Mouse (Mus musculus): Measurements from ENCODE around the gene Dnhd1. TPM values are rescaled to one million over a fixed set of nuclear protein-coding genes. Genes with fewer than 3 reads are reported as not detected.
A peak's percentile ranks its signal among the peaks of the same experiment; 100 is the strongest.
"Not testable (repeated sequence)": the region's sequence is repeated elsewhere in the genome, so short reads cannot be mapped to it uniquely, and the experiment has no call there.

The Dnhd1 gene
- polyA plus RNA-seq, 1 experiment from 2014 or later: 0.91 TPM

DNA sequence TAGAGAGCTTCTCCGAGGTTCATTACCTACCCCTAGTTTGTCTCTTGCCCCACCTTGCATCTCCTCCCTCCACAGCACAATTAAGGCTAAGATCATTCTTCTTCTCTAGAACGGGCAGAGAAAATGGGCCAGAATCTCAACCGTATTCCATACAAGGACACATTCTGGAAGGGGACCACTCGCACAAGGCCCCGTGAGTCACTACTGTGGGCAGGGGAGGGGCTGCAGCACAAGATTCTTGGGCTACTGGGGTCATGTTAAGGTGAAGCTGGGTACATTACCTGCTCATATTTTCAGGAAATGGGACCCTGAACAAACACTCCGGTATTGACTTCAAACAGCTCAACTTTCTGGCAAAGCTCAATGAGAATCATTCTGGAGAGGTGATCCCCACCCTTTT is 90.2 kb downstream of the Dnhd1 start:
- no peak for DNase-seq (ENCODE audit: low spot score)
- H3K27ac ChIP-seq: no peak overlapping the region

GRCm38 (mm10) chr7:105741978-105742377 is 91.4 kb downstream of the Dnhd1 start:
- no peak for TF ChIP-seq CTCF (IDR thresholded peaks at IDR 0.05; ENCODE audit: low read depth)
- Histone ChIP-seq H3K9me3 (replicated peaks; ENCODE audit: low read length) (no peaks in the 10 kb centered on the region), H3K4me3 (replicated peaks; ENCODE audit: low read depth, low read length) (no peak overlapping the region), H3K4me2 (ENCODE audit: low read length) (no peak overlapping the region), H3K9ac (ENCODE audit: low read depth, low read length) (no peak overlapping the region), H3K27me3 (ENCODE audit: insufficient read depth, low read length) (no peaks in the 10 kb centered on the region), H3K36me3 (ENCODE audit: insufficient read depth, low read length) (peaks cover 30% of the 10 kb centered on the region), H3K27ac (no peak overlapping the region), H3K4me1 (replicated peaks; ENCODE audit: insufficient read depth, low read length) (peaks cover 13% of the 10 kb centered on the region)
- 91% methylated on average over 9 of the region's 9 CpGs for WGBS
- ATAC-seq (replicated peaks; ENCODE audit: low FRiP score, low read depth): no peak
- DNase-seq (ENCODE audit: low spot score): no peak

More for the DNA sequence above, 90.2 kb downstream of the Dnhd1 start:
- 84% methylated on average over 6 of the region's 6 CpGs for WGBS
- H3K4me1 ChIP-seq (replicated peaks; ENCODE audit: insufficient read depth, low read length): peaks cover 13% of the 10 kb centered on the region
- no peak overlapping the region for H3K9ac ChIP-seq (ENCODE audit: low read depth, low read length)
- H3K9me3 ChIP-seq (replicated peaks; ENCODE audit: low read length): no peaks in the 10 kb centered on the region
- TF ChIP-seq CTCF (IDR thresholded peaks at IDR 0.05; ENCODE audit: low read depth): no peak
- ATAC-seq (replicated peaks; ENCODE audit: low FRiP score, low read depth): no peak
- peaks cover 24% of the 10 kb centered on the region for H3K36me3 ChIP-seq (ENCODE audit: insufficient read depth, low read length)
- H3K27me3 ChIP-seq (ENCODE audit: insufficient read depth, low read length): no peaks in the 10 kb centered on the region
- no peak overlapping the region for H3K4me2 ChIP-seq (ENCODE audit: low read length)
- H3K4me3 ChIP-seq (replicated peaks; ENCODE audit: low read depth, low read length): no peak overlapping the region

GRCm38 (mm10) chr7:105742539-105743215 is 92.0 kb downstream of the Dnhd1 start:
- WGBS: 77% methylated on average over 7 of the region's 7 CpGs
- ATAC-seq (replicated peaks; ENCODE audit: low FRiP score, low read depth); H3K27ac ChIP-seq; H3K27me3 ChIP-seq (ENCODE audit: insufficient read depth, low read length); H3K4me2 ChIP-seq (ENCODE audit: low read length); H3K9me3 ChIP-seq (replicated peaks; ENCODE audit: low read length); DNase-seq (ENCODE audit: low spot score); H3K4me3 ChIP-seq (replicated peaks; ENCODE audit: low read depth, low read length); H3K9ac ChIP-seq (ENCODE audit: low read depth, low read length): not testable (repeated sequence)
- H3K4me1 ChIP-seq (replicated peaks; ENCODE audit: insufficient read depth, low read length): peaks cover 10% of the 10 kb centered on the region
- peaks cover 30% of the 10 kb centered on the region for H3K36me3 ChIP-seq (ENCODE audit: insufficient read depth, low read length)

GRCm38 (mm10) chr7:105743246-105743925 is 92.8 kb downstream of the Dnhd1 start:
- 35% methylated on average over 20 of the region's 20 CpGs for WGBS
- Histone ChIP-seq H3K4me3 (replicated peaks; ENCODE audit: low read depth, low read length) (peak overlapping the region; percentile 83), H3K36me3 (ENCODE audit: insufficient read depth, low read length) (peaks cover 30% of the 10 kb centered on the region), H3K9ac (ENCODE audit: low read depth, low read length) (peak overlapping the region; percentile 90), H3K27ac (peak overlapping the region; percentile 87; the same call in 1 of the 2 replicates), H3K4me2 (ENCODE audit: low read length) (peak overlapping the region; percentile 94)
- ATAC-seq (replicated peaks; ENCODE audit: low FRiP score, low read depth): peak; percentile 33; the same call in 1 of the 2 replicates
- not testable (repeated sequence) for H3K9me3 ChIP-seq (replicated peaks; ENCODE audit: low read length); H3K27me3 ChIP-seq (ENCODE audit: insufficient read depth, low read length); DNase-seq (ENCODE audit: low spot score); H3K4me1 ChIP-seq (replicated peaks; ENCODE audit: insufficient read depth, low read length)

GRCm38 (mm10) chr7:105743926-105744590 is 93.4 kb downstream of the Dnhd1 start, which contains the start of gene Taf10:
TSS of gene Taf10 (minus strand) at chr7:105744361.
- Histone ChIP-seq H3K27me3 (ENCODE audit: insufficient read depth, low read length) (no peaks in the 10 kb centered on the region), H3K9me3 (replicated peaks; ENCODE audit: low read length) (no peaks in the 10 kb centered on the region), H3K4me2 (ENCODE audit: low read length) (peak within 1 kb of the TSS; percentile 94), H3K36me3 (ENCODE audit: insufficient read depth, low read length) (peaks cover 30% of the 10 kb centered on the region), H3K4me3 (replicated peaks; ENCODE audit: low read depth, low read length) (peak within 1 kb of the TSS; percentile 83), H3K27ac (peak within 1 kb of the TSS; percentile 87), H3K4me1 (replicated peaks; ENCODE audit: insufficient read depth, low read length) (no peaks in the 10 kb centered on the region; the same call in 1 of the 2 replicates), H3K9ac (ENCODE audit: low read depth, low read length) (peak within 1 kb of the TSS; percentile 90)
- DNase-seq (ENCODE audit: low spot score) (peak; percentile 96), ATAC-seq (replicated peaks; ENCODE audit: low FRiP score, low read depth) (peak; percentile 97)
- peak; percentile 52 for TF ChIP-seq CTCF (IDR thresholded peaks at IDR 0.05; ENCODE audit: low read depth)
- under 1% methylated on average over 64 of the region's 67 CpGs for WGBS

DNA sequence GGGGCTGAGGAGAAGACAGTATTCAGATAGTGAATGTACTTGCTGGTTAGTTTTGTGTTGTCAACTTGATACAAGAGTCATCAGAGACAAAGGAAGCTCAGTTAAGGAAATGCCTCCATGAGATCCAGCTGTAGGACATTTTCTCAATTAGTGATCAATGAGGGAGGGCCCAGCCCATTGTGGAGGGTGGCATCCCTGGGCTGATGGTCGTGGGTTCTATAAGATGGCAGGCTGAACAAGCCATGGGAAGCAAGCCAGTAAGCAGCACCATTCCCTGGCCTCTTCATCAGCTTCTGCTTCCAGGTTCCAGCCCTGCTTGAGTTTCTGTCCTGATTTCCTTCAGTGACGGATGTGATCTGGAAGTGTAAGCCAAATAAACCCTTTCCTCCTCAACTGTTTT is 97.1 kb downstream of the Dnhd1 start:
- H3K4me2 ChIP-seq (ENCODE audit: low read length): no peak overlapping the region
- no peak for ATAC-seq (replicated peaks; ENCODE audit: low FRiP score, low read depth)
- H3K4me1 ChIP-seq (replicated peaks; ENCODE audit: insufficient read depth, low read length): peaks cover 3% of the 10 kb centered on the region; the same call in 1 of the 2 replicates
- H3K9ac ChIP-seq (ENCODE audit: low read depth, low read length): no peak overlapping the region
- no peak overlapping the region for H3K27ac ChIP-seq
- no peak for DNase-seq (ENCODE audit: low spot score)
- TF ChIP-seq CTCF (IDR thresholded peaks at IDR 0.05; ENCODE audit: low read depth): no peak
- no peaks in the 10 kb centered on the region for H3K9me3 ChIP-seq (replicated peaks; ENCODE audit: low read length)
- no peak overlapping the region for H3K4me3 ChIP-seq (replicated peaks; ENCODE audit: low read depth, low read length)
- H3K36me3 ChIP-seq (ENCODE audit: insufficient read depth, low read length): peaks cover 6% of the 10 kb centered on the region; the same call in 1 of the 2 replicates
- H3K27me3 ChIP-seq (ENCODE audit: insufficient read depth, low read length): no peaks in the 10 kb centered on the region
- WGBS: 85% methylated on average over 2 of the region's 2 CpGs
